Mouse (Mus musculus): Measurements from ENCODE around the gene Cfap45.

GRCm38 (mm10) chr1:172518013-172518412 lies 2.6 kb upstream of the Cfap45 start:
- TF ChIP-seq POLR2A (IDR thresholded peaks at IDR 0.05; ENCODE audit: low read depth, low read length): no peak
- TF ChIP-seq CTCF (IDR thresholded peaks at IDR 0.05; ENCODE audit: borderline replicate concordance, insufficient read depth, low read length): peak; percentile 34; the same call in 1 of the 2 replicates

All from embryonic fibroblast, embryonic 13.5 days (primary cell).